In the genomic region with DNA sequence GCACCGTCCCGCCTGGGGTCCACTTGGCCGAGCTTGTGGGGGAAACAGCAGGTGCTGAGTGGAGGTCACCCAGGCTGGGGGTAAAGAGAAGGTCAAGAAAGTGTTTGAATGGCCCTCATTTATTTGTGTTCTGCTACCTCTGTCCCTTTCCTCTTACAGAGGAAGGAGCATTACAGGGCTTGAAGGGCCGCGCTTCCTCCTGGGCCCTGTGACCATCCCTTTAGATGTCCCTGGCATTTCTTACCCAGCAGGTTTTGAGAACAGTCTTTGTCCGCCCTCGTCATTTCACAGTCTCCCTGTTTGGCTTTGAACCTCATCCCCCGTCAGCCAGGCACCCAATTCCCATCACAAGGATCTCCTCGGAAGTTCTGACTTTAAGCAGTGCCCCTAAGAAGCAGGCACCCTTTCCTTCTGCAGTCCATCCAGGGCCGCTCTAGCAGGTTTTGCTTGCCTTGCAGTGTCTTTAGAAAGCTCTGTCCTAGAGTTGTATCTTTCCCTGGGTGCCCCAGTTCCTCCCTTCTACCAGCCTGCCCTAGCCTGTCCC, we compare ENCODE assay signal across 8 mouse cellular contexts. TPM values are rescaled to one million over a fixed set of nuclear protein-coding genes. Genes with fewer than 3 reads are reported as not detected.
DNase-seq lines count a peak whose midpoint lies in the region; TF ChIP-seq lines count a peak whose summit lies in the region.

No protein-coding gene starts in this region.

- H3K4me3 ChIP-seq in cerebellum, adult 2 months (replicated peaks; ENCODE audit: insufficient read depth, low read depth, low read length): peak overlapping the region; percentile 82
- peak overlapping the region; percentile 90 for H3K4me3 ChIP-seq in limb, embryonic 10.5 days
- peak overlapping the region; percentile 96 for H3K4me3 ChIP-seq in small intestine, adult 2 months (ENCODE audit: low read depth, low read length)

- H3K27ac ChIP-seq in cerebellum, adult 2 months (ENCODE audit: insufficient read depth, low read length): peak overlapping the region; percentile 81; the same call in 1 of the 2 replicates
- H3K27ac ChIP-seq in limb, embryonic 10.5 days: peak overlapping the region; percentile 95
- no peak overlapping the region for H3K27ac ChIP-seq in small intestine, adult 2 months (ENCODE audit: insufficient read depth, low read depth, low read length)

- H3K36me3 ChIP-seq in limb, embryonic 10.5 days: no peaks in the 10 kb centered on the region
- no peaks in the 10 kb centered on the region for H3K36me3 ChIP-seq in small intestine, adult 2 months (ENCODE audit: control insufficient read depth, insufficient read depth, low read length)

- H3K27me3 ChIP-seq in cerebellum, adult 2 months (ENCODE audit: control insufficient read depth, insufficient read depth, low read length): no peaks in the 10 kb centered on the region
- H3K27me3 ChIP-seq in limb, embryonic 10.5 days (ENCODE audit: low read depth, poor library complexity, severe bottlenecking): peaks cover 16% of the 10 kb centered on the region
- no peaks in the 10 kb centered on the region for H3K27me3 ChIP-seq in small intestine, adult 2 months (ENCODE audit: control insufficient read depth, insufficient read depth, low read length)

- no peak for TF ChIP-seq POLR2A in cerebellum, adult 2 months (IDR thresholded peaks at IDR 0.05; ENCODE audit: borderline replicate concordance, insufficient read depth, low read length)
- TF ChIP-seq POLR2A in small intestine, adult 2 months (IDR thresholded peaks at IDR 0.05; ENCODE audit: low read depth, low read length): no peak

- DNase-seq in cerebellum, adult 2 months: no peak
- DNase-seq in cerebellum, adult 11 months: no peak
- DNase-seq in right cerebral cortex, postnatal 10 days (ENCODE audit: low spot score in 2 of 2): peak; percentile 26 to 29
- DNase-seq in right cerebral cortex, postnatal 14 days: no peak
- DNase-seq in limb, embryonic 10.5 days (ENCODE audit: low spot score): no peak
- DNase-seq in right cerebral cortex, postnatal 4 days: no peak
- no peak for DNase-seq in gastrocnemius, postnatal 4 days (ENCODE audit: low spot score in 2 of 2)

- no peak for TF ChIP-seq CTCF in cerebellum, adult 2 months (IDR thresholded peaks at IDR 0.05; ENCODE audit: borderline replicate concordance, insufficient read depth, low read depth, low read length)
- TF ChIP-seq CTCF in small intestine, adult 2 months (IDR thresholded peaks at IDR 0.05; ENCODE audit: extremely low read depth, insufficient read length, insufficient replicate concordance, low read depth, low read length): no peak

- 15% methylated on average over 10 of the region's 10 CpGs for WGBS in cerebellum, adult 2 months
- WGBS in limb, embryonic 10.5 days: 11% methylated on average over 10 of the region's 10 CpGs
- 36% methylated on average over 10 of the region's 10 CpGs for WGBS in small intestine, adult 2 months

- H3K9me3 ChIP-seq in limb, embryonic 10.5 days (replicated peaks): no peaks in the 10 kb centered on the region

- peaks cover 9% of the 10 kb centered on the region; the same call in 1 of the 2 replicates for H3K4me1 ChIP-seq in cerebellum, adult 2 months (ENCODE audit: control insufficient read depth, insufficient read depth, low read length)
- peaks cover 56% of the 10 kb centered on the region for H3K4me1 ChIP-seq in limb, embryonic 10.5 days
- peaks cover 7% of the 10 kb centered on the region; the same call in 1 of the 2 replicates for H3K4me1 ChIP-seq in small intestine, adult 2 months (ENCODE audit: control insufficient read depth, insufficient read depth, insufficient read length, low read length)

RNA-seq across cellular contexts. Expression of gene Smox, which starts 1.4 kb away (rescaled TPM):
- 93.0 and 93.4 TPM in 2 replicates for polyA plus RNA-seq in cerebellum, adult 2 months (2012; rRNA removed)
- polyA plus RNA-seq in limb, embryonic 10.5 days (2016; fragmentation: Nextera tagmentation; extraction: Ambion mirVana): 39.0 and 67.2 TPM in 2 replicates
- polyA plus RNA-seq in small intestine, adult 2 months (2012; rRNA removed): 14.1 and 28.7 TPM in 2 replicates
- 10 to 100 TPM; 25.5 to 26.4 TPM for total RNA-seq in gastrocnemius, postnatal 4 days (2021)

Comparison
In these comparisons a context has a peak if more than half of its experiments do, and no peak if none do; other contexts are left out.
1. DNase-seq: peak in right cerebral cortex, postnatal 10 days (2 of 2); none in cerebellum, adult 2 months (0 of 2), cerebellum, adult 11 months (single experiment), right cerebral cortex, postnatal 14 days (single experiment), limb, embryonic 10.5 days (single experiment), right cerebral cortex, postnatal 4 days (single experiment) and gastrocnemius, postnatal 4 days (0 of 2).
2. Peak in every context shown above with its lines, with median percentiles within 50 percentile points of each other: H3K4me3 ChIP-seq.